Mouse (Mus musculus) MEL (cell line): ENCODE measurements at regions not wholly inside any gene's neighbourhood (a gene's known extent, or its start where the extent isn't known, plus 50 kb on each side); places are given as distances from the start of the nearest gene placed in this dataset.
"Not testable (repeated sequence)": the region's sequence is repeated elsewhere in the genome, so short reads cannot be mapped to it uniquely, and the experiment has no call there.

Experiments
- DNase-seq: peaks from one replicate; pipeline ENCODE4 v3.0.0; 2011; ENCODE audit warnings: low read depth, low spot score
- H3K27ac ChIP-seq: 2 replicates; pipeline ENCODE4 v1.5.1; 2012; ENCODE audit warnings: low read depth, mild to moderate bottlenecking, control low read depth, low read length, moderate library complexity; ENCODE audit not compliant: control insufficient read depth
- H3K27me3 ChIP-seq, 2 experiments: fragments of 150-350 bp in 1 of 2; sonication (generic) in 1 of 2; 2 replicates each; pipeline ENCODE4 v1.6.1; 2012; ENCODE audit warnings: low read length in 2 of 2, mild to moderate bottlenecking in 2 of 2, improper control_type of control experiment in 1 of 2, moderate library complexity in 1 of 2; ENCODE audit not compliant: insufficient read depth in 2 of 2, control insufficient read depth in 1 of 2
- H3K36me3 ChIP-seq, 2 experiments: 2 replicates each; pipeline ENCODE4 v1.6.1; 2012 to 2014; ENCODE audit warnings: low read length in 2 of 2, improper control_type of control experiment in 1 of 2, inconsistent platforms in 1 of 2, mild to moderate bottlenecking in 1 of 2; ENCODE audit not compliant: insufficient read depth in 2 of 2, control insufficient read depth in 1 of 2
- H3K4me1 ChIP-seq, 2 experiments: fragments of 150-350 bp in 1 of 2; sonication (generic) in 1 of 2; 2 replicates each; pipeline ENCODE4 v1.6.1; 2012; ENCODE audit warnings: low read length in 2 of 2, improper control_type of control experiment in 1 of 2, mild to moderate bottlenecking in 1 of 2; ENCODE audit not compliant: insufficient read depth in 2 of 2, control insufficient read depth in 1 of 2
- H3K4me3 ChIP-seq, 2 experiments: fragments of 150-350 bp in 1 of 2; sonication (generic) in 1 of 2; 2 replicates each; pipeline ENCODE4 v1.5.1; 2012; ENCODE audit warnings: low read depth in 2 of 2, low read length in 2 of 2, mild to moderate bottlenecking in 2 of 2, moderate library complexity in 2 of 2, control low read depth in 1 of 2, improper control_type of control experiment in 1 of 2; ENCODE audit not compliant: control insufficient read depth in 1 of 2, insufficient read depth in 1 of 2
- H3K79me2 ChIP-seq: 2 replicates; pipeline ENCODE4 v1.6.1; 2012; ENCODE audit warnings: mild to moderate bottlenecking, low read length, moderate library complexity; ENCODE audit not compliant: control insufficient read depth, poor library complexity, insufficient read depth
- H3K9ac ChIP-seq: 2 replicates; pipeline ENCODE4 v1.6.1; 2012; ENCODE audit warnings: low read depth, mild to moderate bottlenecking, control low read depth, low read length, moderate library complexity; ENCODE audit not compliant: control insufficient read depth, poor library complexity, severe bottlenecking
- H3K9me3 ChIP-seq: fragments of 150-350 bp; sonication (generic); replicated peaks from 2 replicates; pipeline ENCODE4 v1.6.1; 2012; ENCODE audit warnings: mild to moderate bottlenecking, low read length, improper control_type of control experiment, moderate library complexity; ENCODE audit not compliant: insufficient read depth
- BHLHE40 ChIP-seq: IDR thresholded peaks from 2 replicates; pipeline ENCODE4 v1.6.1; 2012; ENCODE audit warnings: low read depth, mild to moderate bottlenecking, inconsistent platforms, low read length, improper control_type of control experiment, borderline replicate concordance
- CTCF ChIP-seq, 3 experiments: IDR thresholded peaks in 2 of 3; conservative IDR thresholded peaks in 1 of 3; 2 replicates each; pipeline ENCODE4 v1.5.1; 2011 to 2012; ENCODE audit warnings: low read length in 3 of 3, low read depth in 2 of 3, mild to moderate bottlenecking in 2 of 3, improper control_type of control experiment in 1 of 3, inconsistent platforms in 1 of 3, mixed read lengths in 1 of 3, moderate library complexity in 1 of 3; ENCODE audit not compliant: control insufficient read depth in 1 of 3, insufficient read depth in 1 of 3, poor library complexity in 1 of 3, severe bottlenecking in 1 of 3
- MAZ ChIP-seq: IDR thresholded peaks from 2 replicates; pipeline ENCODE4 v1.6.1; 2012; ENCODE audit warnings: low read depth, mild to moderate bottlenecking, inconsistent platforms, low read length, improper control_type of control experiment
- MXI1 ChIP-seq: IDR thresholded peaks from 2 replicates; pipeline ENCODE4 v1.6.1; 2011; ENCODE audit warnings: mild to moderate bottlenecking, low read depth, low read length, improper control_type of control experiment
- POLR2AphosphoS5 ChIP-seq: IDR thresholded peaks from 2 replicates; pipeline ENCODE4 v1.6.1; 2012; ENCODE audit warnings: low read depth, borderline replicate concordance, mild to moderate bottlenecking, inconsistent platforms, low read length, moderate library complexity, mixed read lengths
- TCF12 ChIP-seq: IDR thresholded peaks from 2 replicates; pipeline ENCODE4 v1.6.1; 2014; ENCODE audit warnings: low read depth, mild to moderate bottlenecking, inconsistent platforms, low read length, improper control_type of control experiment, moderate library complexity
- UBTF ChIP-seq: IDR thresholded peaks from 2 replicates; pipeline ENCODE4 v1.6.1; 2012; ENCODE audit warnings: low read depth, mild to moderate bottlenecking, inconsistent platforms, low read length, improper control_type of control experiment, moderate library complexity, borderline replicate concordance; ENCODE audit not compliant: insufficient read depth
- USF1 ChIP-seq: IDR thresholded peaks from 2 replicates; pipeline ENCODE4 v1.6.1; 2014; ENCODE audit warnings: low read depth, mild to moderate bottlenecking, inconsistent platforms, low read length, improper control_type of control experiment, moderate library complexity
- USF2 ChIP-seq, 2 experiments: IDR thresholded peaks; 2 replicates each; pipeline ENCODE4 v1.6.1; 2011 to 2012; ENCODE audit warnings: improper control_type of control experiment in 2 of 2, low read length in 2 of 2, borderline replicate concordance in 1 of 2, inconsistent platforms in 1 of 2, low read depth in 1 of 2, mild to moderate bottlenecking in 1 of 2; ENCODE audit not compliant: insufficient read depth in 1 of 2

DNA sequence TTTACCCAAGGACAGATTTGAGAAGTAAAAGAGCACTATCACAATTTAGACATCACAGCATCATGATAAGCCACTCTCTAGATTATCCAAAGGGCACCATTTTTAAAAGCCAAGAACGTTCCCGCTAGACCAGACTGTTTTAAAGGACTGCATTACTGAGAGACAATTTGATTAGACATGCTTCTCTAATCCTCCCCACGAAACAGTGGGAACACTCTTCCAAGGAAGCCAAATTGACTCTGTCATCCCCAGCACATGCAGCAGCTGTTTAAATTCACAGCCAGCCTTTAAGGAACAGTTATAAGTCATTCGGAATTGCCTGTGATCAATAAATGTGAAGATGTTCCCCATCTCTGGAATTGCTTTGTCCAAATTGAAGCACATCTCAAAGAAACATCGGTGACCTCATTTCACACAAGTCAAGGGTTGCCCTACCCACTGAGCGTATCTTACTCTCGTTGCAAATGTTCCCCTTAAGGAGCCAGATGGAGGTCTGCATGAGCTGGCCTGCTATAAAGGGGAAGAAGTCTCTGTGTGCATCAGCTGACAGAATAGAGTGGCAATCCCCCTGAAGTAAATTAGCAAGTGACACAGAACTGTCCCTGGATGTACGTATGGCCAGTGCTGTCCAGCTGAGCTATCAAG is 393.2 kb downstream of the Pid1 start:
- no peak for TF ChIP-seq USF1
- no peak for TF ChIP-seq TCF12
- TF ChIP-seq MXI1, result no peak
- TF ChIP-seq USF2 (IDR thresholded peaks at IDR 0.05; ENCODE audit: borderline replicate concordance in 1 of 2, insufficient read depth in 1 of 2, low read depth in 1 of 2, low read length in 2 of 2), result no peak
- no peak for TF ChIP-seq POLR2AphosphoS5
- TF ChIP-seq MAZ, result no peak
- H3K4me3 ChIP-seq, result no peak overlapping the region
- DNase-seq, result no peak
- no peaks in the 10 kb centered on the region for H3K4me1 ChIP-seq
- no peaks in the 10 kb centered on the region for H3K27me3 ChIP-seq
- no peaks in the 10 kb centered on the region for H3K79me2 ChIP-seq
- no peaks in the 10 kb centered on the region for H3K36me3 ChIP-seq
- H3K9me3 ChIP-seq, result no peaks in the 10 kb centered on the region
- H3K9ac ChIP-seq, result no peak overlapping the region
- no peak overlapping the region for H3K27ac ChIP-seq

DNA sequence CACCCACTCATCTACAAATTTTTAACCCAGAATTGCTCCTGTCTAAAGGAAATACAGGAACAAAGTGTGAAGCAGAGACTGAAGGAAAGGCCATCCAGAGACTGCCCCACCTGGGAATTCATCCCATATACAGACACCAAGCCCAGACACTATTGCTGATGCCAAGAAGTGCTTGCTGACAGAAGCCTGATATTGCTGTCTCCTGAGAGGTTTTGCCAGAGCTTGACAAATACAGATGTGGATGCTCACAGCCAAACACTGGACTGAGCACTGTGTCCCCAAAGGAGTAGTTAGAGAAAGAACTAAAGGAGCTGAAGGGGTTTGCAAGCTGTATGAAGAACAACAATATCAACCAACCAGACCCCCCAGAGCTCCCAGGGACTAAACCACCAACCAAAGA is 399.3 kb downstream of the Pid1 start:
- not testable (repeated sequence) for DNase-seq

DNA sequence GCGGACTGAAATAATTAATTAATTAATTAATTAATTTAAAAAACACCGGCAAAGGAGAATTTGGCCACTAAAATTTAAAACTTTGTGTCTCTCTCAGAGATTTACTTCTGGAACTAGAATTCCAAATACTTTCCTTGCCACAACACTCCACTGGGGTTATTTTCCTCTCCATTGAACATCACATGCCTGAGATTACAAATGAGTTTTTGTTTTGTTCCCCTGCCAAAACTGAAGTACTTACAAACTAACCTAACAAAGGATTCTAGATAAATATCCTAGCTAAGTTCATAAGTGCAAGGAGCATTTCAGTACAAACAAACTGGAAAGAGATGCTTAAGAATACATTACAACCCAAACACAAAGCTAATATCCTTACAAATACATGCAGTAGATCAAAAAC is 402.2 kb downstream of the Pid1 start:
- H3K4me1 ChIP-seq, result no peaks in the 10 kb centered on the region
- no peaks in the 10 kb centered on the region for H3K9me3 ChIP-seq
- no peaks in the 10 kb centered on the region for H3K36me3 ChIP-seq
- H3K9ac ChIP-seq, result no peak overlapping the region
- H3K27ac ChIP-seq, result no peak overlapping the region
- no peak overlapping the region for H3K4me3 ChIP-seq
- no peaks in the 10 kb centered on the region for H3K27me3 ChIP-seq
- no peaks in the 10 kb centered on the region for H3K79me2 ChIP-seq
- no peak for TF ChIP-seq UBTF
- TF ChIP-seq BHLHE40, result no peak
- TF ChIP-seq CTCF (IDR thresholded peaks at IDR 0.05 in 2 of 3, conservative IDR thresholded peaks at IDR 0.05 in 1 of 3; ENCODE audit: control insufficient read depth in 1 of 3, insufficient read depth in 1 of 3, low read depth in 2 of 3, low read length in 3 of 3, poor library complexity in 1 of 3, severe bottlenecking in 1 of 3), result no peak
- DNase-seq, result no peak

More for the DNA sequence above, 399.3 kb downstream of the Pid1 start:
- H3K9ac ChIP-seq, H3K4me1 ChIP-seq, H3K27me3 ChIP-seq, H3K27ac ChIP-seq, H3K9me3 ChIP-seq, H3K4me3 ChIP-seq, H3K36me3 ChIP-seq, H3K79me2 ChIP-seq: not testable (repeated sequence)
